Mouse (Mus musculus): ENCODE measurements at regions not wholly inside any gene's neighbourhood (a gene's known extent, or its start where the extent isn't known, plus 50 kb on each side); places are given as distances from the start of the nearest gene placed in this dataset.

DNA sequence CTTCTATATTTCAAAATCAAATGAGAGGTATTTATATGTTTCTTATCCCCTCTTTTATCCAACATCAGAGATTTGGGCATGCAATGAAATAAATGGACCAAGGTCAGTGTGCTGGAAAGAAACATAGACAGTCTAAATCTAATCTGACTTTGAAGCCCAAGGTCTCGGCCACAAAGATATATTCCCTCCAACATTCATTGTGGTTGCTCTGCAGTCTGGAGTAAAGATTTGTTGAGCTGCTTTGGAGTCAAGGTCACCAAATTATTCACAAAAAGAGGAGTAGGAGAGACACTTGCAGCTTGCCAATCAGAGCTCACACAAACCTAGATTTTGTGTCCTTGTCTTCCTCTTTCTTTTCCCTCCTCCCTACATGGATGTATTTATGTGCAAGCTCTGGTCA, 304.2 kb upstream of the Itga1 start:
- ATAC-seq (ENCODE audit: insufficient read depth) (no peak), DNase-seq (no peak)
- Histone ChIP-seq H3K36me3 (ENCODE audit: insufficient read depth) (no peaks in the 10 kb centered on the region), H3K4me1 (ENCODE audit: insufficient read depth) (no peaks in the 10 kb centered on the region), H3K4me3 (ENCODE audit: low read depth, low read length) (no peak overlapping the region), H3K4me2 (no peak overlapping the region), H3K27me3 (ENCODE audit: insufficient read depth, low read length) (no peaks in the 10 kb centered on the region), H3K9ac (no peak overlapping the region), H3K9me3 (ENCODE audit: low read depth, low read length) (no peaks in the 10 kb centered on the region), H3K27ac (ENCODE audit: low read depth) (no peak overlapping the region)
- 55% methylated on average over 1 of the region's 1 CpGs for WGBS
- TF ChIP-seq CTCF (IDR thresholded peaks at IDR 0.05; ENCODE audit: low read depth): no peak

DNA sequence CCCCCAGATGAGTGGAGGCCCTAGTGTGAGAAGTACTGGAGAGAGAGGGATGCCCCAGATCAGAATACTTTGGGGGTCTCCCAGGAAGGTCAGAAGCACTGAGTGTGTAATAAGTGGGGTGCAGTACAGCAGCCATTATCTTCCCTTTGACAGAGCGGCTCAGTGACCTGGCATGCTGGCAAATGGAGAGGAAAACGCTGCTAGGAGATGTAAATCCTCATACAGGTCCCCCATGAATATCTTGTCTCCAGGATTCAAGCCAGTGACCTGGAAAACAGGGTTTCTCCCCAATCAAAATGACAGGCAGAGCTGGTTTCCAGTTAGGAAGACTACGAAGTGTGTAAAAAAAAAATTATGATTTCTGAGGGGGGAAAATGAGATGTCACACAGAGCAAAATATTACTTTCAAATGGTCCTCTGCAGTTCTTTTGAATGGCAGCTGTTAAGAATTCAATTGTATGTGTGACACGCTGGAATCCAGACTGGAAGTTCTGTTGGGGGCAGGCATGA, 299.0 kb upstream of the Itga1 start:
- no peak overlapping the region for H3K4me3 ChIP-seq (ENCODE audit: low read depth, low read length)
- H3K9me3 ChIP-seq (ENCODE audit: low read depth, low read length): no peaks in the 10 kb centered on the region
- H3K4me1 ChIP-seq (ENCODE audit: insufficient read depth): no peaks in the 10 kb centered on the region
- H3K36me3 ChIP-seq (ENCODE audit: insufficient read depth): no peaks in the 10 kb centered on the region
- DNase-seq: no peak
- H3K9ac ChIP-seq: no peak overlapping the region
- TF ChIP-seq CTCF (IDR thresholded peaks at IDR 0.05; ENCODE audit: low read depth): no peak
- H3K27ac ChIP-seq (ENCODE audit: low read depth): no peak overlapping the region
- no peak overlapping the region for H3K4me2 ChIP-seq
- 79% methylated on average over 4 of the region's 4 CpGs for WGBS
- ATAC-seq (ENCODE audit: insufficient read depth): no peak
- H3K27me3 ChIP-seq (ENCODE audit: insufficient read depth, low read length): no peaks in the 10 kb centered on the region

DNA sequence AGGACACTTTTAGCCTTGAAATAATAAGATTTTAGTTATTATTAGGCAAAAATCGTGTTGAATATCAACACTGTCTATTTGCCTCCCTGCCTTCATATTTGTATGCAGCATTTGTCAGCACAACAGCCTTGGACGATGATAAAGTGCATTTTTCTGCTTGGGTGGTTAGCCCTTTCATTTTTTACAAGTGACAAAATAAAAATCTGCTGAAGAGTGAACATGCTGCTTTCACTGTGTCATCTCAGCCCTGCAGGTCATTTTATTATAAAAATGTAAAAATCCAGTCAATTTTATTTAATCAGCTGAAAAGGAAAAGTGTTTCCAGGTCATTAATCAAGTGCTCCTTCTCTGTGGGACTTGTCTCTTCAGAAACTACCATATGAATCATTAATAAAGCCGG, 277.9 kb upstream of the Itga1 start:
- Histone ChIP-seq H3K36me3 (ENCODE audit: insufficient read depth) (no peaks in the 10 kb centered on the region), H3K4me2 (no peak overlapping the region), H3K4me1 (ENCODE audit: insufficient read depth) (no peaks in the 10 kb centered on the region), H3K9me3 (ENCODE audit: low read depth, low read length) (no peaks in the 10 kb centered on the region), H3K27me3 (ENCODE audit: insufficient read depth, low read length) (no peaks in the 10 kb centered on the region), H3K27ac (ENCODE audit: low read depth) (no peak overlapping the region), H3K4me3 (ENCODE audit: low read depth, low read length) (no peak overlapping the region), H3K9ac (no peak overlapping the region)
- DNase-seq (no peak), ATAC-seq (ENCODE audit: insufficient read depth) (no peak)
- TF ChIP-seq CTCF (IDR thresholded peaks at IDR 0.05; ENCODE audit: low read depth): no peak
- WGBS: 49% methylated on average over 3 of the region's 3 CpGs

DNA sequence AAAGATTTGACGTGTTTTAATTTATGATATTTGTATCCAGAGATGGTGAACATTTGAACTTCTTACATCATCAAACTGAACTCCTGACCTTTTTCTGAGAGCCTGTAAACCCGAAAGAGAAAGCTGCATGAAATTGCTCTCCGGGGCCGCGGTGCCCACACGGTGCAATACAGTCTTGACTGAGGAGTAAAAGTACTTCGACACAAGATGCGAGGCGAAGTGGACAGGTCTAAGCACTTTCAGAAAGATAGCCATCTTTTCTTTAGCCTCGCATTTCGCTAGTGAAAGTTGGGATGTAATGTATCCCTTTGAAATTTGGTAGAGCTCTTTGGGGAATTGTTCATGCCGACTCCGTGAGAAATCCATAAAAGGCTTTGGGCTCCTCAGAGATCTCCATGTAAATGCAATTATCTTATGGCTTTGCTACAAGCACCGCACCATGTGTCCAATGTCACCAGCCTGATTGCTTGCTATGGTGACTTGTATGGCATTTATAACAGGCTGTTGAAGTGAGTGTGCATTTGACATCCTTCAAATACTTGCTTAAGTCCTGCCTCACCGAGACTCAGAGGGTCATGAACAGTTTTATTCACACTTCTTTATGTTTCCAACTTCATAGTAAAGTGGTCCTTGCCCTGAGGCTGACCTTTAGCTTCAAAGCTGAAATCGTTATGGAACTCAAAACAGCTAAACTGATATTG, 274.6 kb upstream of the Itga1 start:
- 55% methylated on average over 16 of the region's 16 CpGs for WGBS
- no peak overlapping the region for H3K27ac ChIP-seq (ENCODE audit: low read depth)
- no peaks in the 10 kb centered on the region for H3K36me3 ChIP-seq (ENCODE audit: insufficient read depth)
- H3K27me3 ChIP-seq (ENCODE audit: insufficient read depth, low read length): no peaks in the 10 kb centered on the region
- DNase-seq: peak; percentile 4
- no peaks in the 10 kb centered on the region for H3K4me1 ChIP-seq (ENCODE audit: insufficient read depth)
- H3K9me3 ChIP-seq (ENCODE audit: low read depth, low read length): no peaks in the 10 kb centered on the region
- ATAC-seq (ENCODE audit: insufficient read depth): no peak
- H3K9ac ChIP-seq: no peak overlapping the region
- H3K4me3 ChIP-seq (ENCODE audit: low read depth, low read length): no peak overlapping the region
- TF ChIP-seq CTCF (IDR thresholded peaks at IDR 0.05; ENCODE audit: low read depth): no peak
- peak overlapping the region; percentile 19; the same call in 1 of the 2 replicates for H3K4me2 ChIP-seq

DNA sequence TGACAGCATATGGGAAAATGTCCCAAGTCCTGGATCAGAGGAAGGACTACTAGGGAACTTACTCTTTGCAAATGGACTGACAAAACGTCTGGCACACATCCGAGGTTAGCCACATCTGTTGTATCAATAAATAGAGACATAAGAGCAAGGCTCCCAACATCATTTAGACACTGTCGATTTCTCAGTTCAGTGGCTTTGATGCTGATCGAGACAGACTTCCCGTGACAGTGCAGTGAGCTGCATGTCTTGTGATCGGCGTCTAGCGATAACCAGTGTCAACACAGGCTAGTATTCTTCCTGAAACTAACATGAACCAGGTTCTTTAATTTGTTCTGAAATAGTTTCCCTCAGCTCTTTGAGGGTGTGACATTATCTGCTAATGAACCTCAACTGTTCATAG, 259.7 kb upstream of the Itga1 start:
- Histone ChIP-seq H3K4me1 (ENCODE audit: insufficient read depth) (no peaks in the 10 kb centered on the region), H3K27ac (ENCODE audit: low read depth) (no peak overlapping the region), H3K4me2 (no peak overlapping the region), H3K27me3 (ENCODE audit: insufficient read depth, low read length) (no peaks in the 10 kb centered on the region), H3K36me3 (ENCODE audit: insufficient read depth) (no peaks in the 10 kb centered on the region), H3K9me3 (ENCODE audit: low read depth, low read length) (no peaks in the 10 kb centered on the region), H3K4me3 (ENCODE audit: low read depth, low read length) (no peak overlapping the region), H3K9ac (no peak overlapping the region)
- ATAC-seq (ENCODE audit: insufficient read depth) (no peak), DNase-seq (no peak)
- 38% methylated on average over 8 of the region's 8 CpGs for WGBS
- TF ChIP-seq CTCF (IDR thresholded peaks at IDR 0.05; ENCODE audit: low read depth): no peak

DNA sequence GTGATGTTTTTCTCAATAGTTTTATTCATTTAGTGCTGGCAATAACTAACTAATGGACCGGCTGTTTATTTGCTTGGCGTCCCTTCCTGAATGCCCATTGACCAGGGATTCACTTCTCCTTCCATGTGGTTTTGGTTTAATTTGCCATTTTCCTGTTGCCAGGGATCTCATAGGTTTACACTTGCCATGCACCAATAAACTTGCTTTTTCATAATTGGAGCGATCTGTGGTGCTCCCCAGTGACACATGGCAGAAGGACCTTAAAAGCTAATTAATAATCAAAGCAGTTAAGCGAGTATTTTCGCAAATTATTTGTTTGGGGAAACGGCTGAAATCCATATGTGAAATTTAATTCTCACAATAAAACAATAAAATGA, 245.2 kb upstream of the Itga1 start:
- Histone ChIP-seq H3K4me3 (ENCODE audit: low read depth, low read length) (no peak overlapping the region; the same call in 1 of the 2 replicates), H3K36me3 (ENCODE audit: insufficient read depth) (no peaks in the 10 kb centered on the region), H3K4me1 (ENCODE audit: insufficient read depth) (no peaks in the 10 kb centered on the region), H3K4me2 (peak overlapping the region; percentile 42), H3K9ac (no peak overlapping the region), H3K9me3 (ENCODE audit: low read depth, low read length) (no peaks in the 10 kb centered on the region), H3K27ac (ENCODE audit: low read depth) (no peak overlapping the region), H3K27me3 (ENCODE audit: insufficient read depth, low read length) (no peaks in the 10 kb centered on the region)
- DNase-seq: no peak
- TF ChIP-seq CTCF (IDR thresholded peaks at IDR 0.05; ENCODE audit: low read depth): no peak
- no peak for ATAC-seq (ENCODE audit: insufficient read depth)
- 75% methylated on average over 6 of the region's 6 CpGs for WGBS

DNA sequence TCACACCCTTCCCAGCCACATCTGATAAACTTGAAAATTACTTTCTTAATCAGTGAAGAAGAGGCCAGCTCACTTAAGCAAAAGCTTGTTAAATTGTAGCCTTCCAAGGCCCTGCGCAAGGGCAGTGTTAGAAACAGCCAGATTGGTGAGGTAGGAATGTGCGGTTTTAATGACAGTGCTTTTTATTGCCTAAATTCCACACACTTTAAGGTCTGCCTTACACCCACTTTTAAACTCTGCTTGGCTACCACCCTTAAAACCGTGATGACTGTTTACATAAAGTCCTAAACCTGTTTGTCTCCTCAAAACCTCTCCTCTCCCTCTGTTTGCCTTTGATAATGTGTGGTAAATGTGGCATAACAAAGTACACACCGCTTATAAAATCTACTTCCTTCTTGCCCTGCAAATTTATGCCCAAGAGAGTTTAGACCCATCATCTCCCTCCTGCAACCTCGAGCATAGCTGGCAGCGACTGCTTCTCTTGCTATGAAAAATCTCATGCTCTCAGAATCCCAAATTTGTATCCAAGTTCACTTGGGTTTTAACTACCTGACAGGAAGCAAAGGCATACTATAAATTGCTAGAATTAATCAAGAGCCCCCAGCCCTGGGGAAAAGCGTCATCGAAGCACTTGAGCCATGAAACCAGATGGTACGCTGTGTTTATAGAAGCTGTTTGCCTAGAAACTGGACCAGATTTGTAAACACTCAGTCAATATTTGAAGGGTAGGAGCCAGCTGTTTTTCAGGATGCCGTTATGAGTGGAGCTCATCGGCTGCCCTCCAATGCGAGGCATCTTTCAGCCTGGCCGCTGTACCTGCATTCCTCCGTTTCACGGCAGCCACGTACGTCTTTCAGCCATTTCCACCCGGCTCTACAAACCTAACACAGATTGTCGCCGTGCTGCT, 244.6 kb upstream of the Itga1 start:
- TF ChIP-seq CTCF (IDR thresholded peaks at IDR 0.05; ENCODE audit: low read depth): no peak
- no peaks in the 10 kb centered on the region for H3K9me3 ChIP-seq (ENCODE audit: low read depth, low read length)
- H3K36me3 ChIP-seq (ENCODE audit: insufficient read depth): no peaks in the 10 kb centered on the region
- WGBS: 43% methylated on average over 20 of the region's 20 CpGs
- H3K27me3 ChIP-seq (ENCODE audit: insufficient read depth, low read length): no peaks in the 10 kb centered on the region
- no peak overlapping the region for H3K27ac ChIP-seq (ENCODE audit: low read depth)
- H3K4me3 ChIP-seq (ENCODE audit: low read depth, low read length): no peak overlapping the region; the same call in 1 of the 2 replicates
- peak overlapping the region; percentile 42 for H3K4me2 ChIP-seq
- ATAC-seq (ENCODE audit: insufficient read depth) (peak; percentile 73; the same call in 1 of the 2 replicates), DNase-seq (peak; percentile 37)
- H3K4me1 ChIP-seq (ENCODE audit: insufficient read depth): no peaks in the 10 kb centered on the region
- H3K9ac ChIP-seq: no peak overlapping the region
